Mouse (Mus musculus): Measurements from ENCODE around the gene Lamp3. TPM values are rescaled to one million over a fixed set of nuclear protein-coding genes. Genes with fewer than 3 reads are reported as not detected.

Lamp3 gene
- polyA plus RNA-seq (2015; fragmentation: Nextera tagmentation; extraction: Ambion mirVana): not detected in 2 replicates

DNA sequence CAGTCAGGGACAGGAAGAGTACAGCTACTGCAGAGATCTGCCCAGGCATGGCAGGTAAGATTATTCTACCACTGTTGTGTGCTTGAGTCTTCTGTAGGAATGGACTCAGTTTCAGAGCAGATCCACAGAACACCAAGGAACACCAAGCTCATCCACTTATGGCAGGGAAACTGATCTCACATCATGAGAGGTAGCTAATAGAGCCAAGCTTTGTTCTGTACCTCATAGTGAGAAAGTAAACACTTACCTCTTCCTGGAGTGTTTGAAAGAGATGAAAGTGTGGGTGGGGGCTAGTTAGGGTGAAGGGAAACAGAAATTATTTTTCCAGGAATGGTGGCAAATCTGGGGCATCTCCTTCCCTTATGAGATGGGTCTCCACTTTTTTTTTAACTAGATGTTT lies at the start of gene Lamp3:
TSS of gene Lamp3 (minus strand) at position 160 of the 400 bp plus-strand sequence.

GRCm38 (mm10) chr16:19629816-19630215 lies 76.4 kb downstream of the Lamp3 start, which contains the start of gene Olfr171:
TSS of gene Olfr171 (minus strand) at chr16:19629916.

GRCm38 (mm10) chr16:19611782-19612181 lies 94.4 kb downstream of the Lamp3 start, which contains the start of gene Olfr170:
TSS of gene Olfr170 (minus strand) at chr16:19611882.

Other genes with a start within 250 kb of the Lamp3 start
- gene Olfr166, start 222.7 kb downstream of the Lamp3 start, polyA plus RNA-seq (2015; fragmentation: Nextera tagmentation; extraction: Ambion mirVana): not detected in 2 replicates
- gene Olfr167, start 184.1 kb downstream of the Lamp3 start, polyA plus RNA-seq (2015; fragmentation: Nextera tagmentation; extraction: Ambion mirVana): not detected in 2 replicates
- gene Olfr168, start 170.8 kb downstream of the Lamp3 start, polyA plus RNA-seq (2015; fragmentation: Nextera tagmentation; extraction: Ambion mirVana): not detected in 2 replicates
- not detected in 2 replicates for gene Olfr169, start 134.6 kb downstream of the Lamp3 start, polyA plus RNA-seq (2015; fragmentation: Nextera tagmentation; extraction: Ambion mirVana)
- gene Olfr170, start 94.5 kb downstream of the Lamp3 start, polyA plus RNA-seq (2015; fragmentation: Nextera tagmentation; extraction: Ambion mirVana): not detected in 2 replicates
- not detected in 2 replicates for gene Olfr171, start 76.5 kb downstream of the Lamp3 start, polyA plus RNA-seq (2015; fragmentation: Nextera tagmentation; extraction: Ambion mirVana)
- 21.7 and 27.5 TPM in 2 replicates for gene B3gnt5, start 53.8 kb upstream of the Lamp3 start, polyA plus RNA-seq (2015; fragmentation: Nextera tagmentation; extraction: Ambion mirVana)

All from urinary bladder, postnatal 0 days (tissue).